Mouse (Mus musculus): Measurements from ENCODE around the gene Hoxb4.

Gene Hoxb4

GRCm38 (mm10) chr11:96317608-96318367 lies at the start of gene Hoxb4:
Hoxb4 (plus strand) TSS chr11:96318267.
- DNase-seq (ENCODE audit: low read depth), result no peak

- DNase-seq (ENCODE audit: low read depth), result no peak
These were observed 48.2 kb upstream of the Hoxb4 start for GRCm38 (mm10) chr11:96269869-96270268.

- DNase-seq (ENCODE audit: low read depth), result no peak
These were observed 47.0 kb upstream of the Hoxb4 start, which contains the start of gene Hoxb9 for GRCm38 (mm10) chr11:96270996-96271540. Hoxb9 (plus strand) TSS chr11:96271457.

GRCm38 (mm10) chr11:96271541-96272011 lies 46.5 kb upstream of the Hoxb4 start:
- DNase-seq (ENCODE audit: low read depth), result no peak

- DNase-seq (ENCODE audit: low read depth), result no peak
These were observed 45.8 kb upstream of the Hoxb4 start for GRCm38 (mm10) chr11:96272024-96272921.

- DNase-seq (ENCODE audit: low read depth), result no peak
These were observed 43.6 kb upstream of the Hoxb4 start for GRCm38 (mm10) chr11:96274428-96274827.

GRCm38 (mm10) chr11:96275896-96276295 lies 42.2 kb upstream of the Hoxb4 start:
- no peak for DNase-seq (ENCODE audit: low read depth)

GRCm38 (mm10) chr11:96277151-96278044 lies 40.7 kb upstream of the Hoxb4 start:
- DNase-seq (ENCODE audit: low read depth), result no peak

GRCm38 (mm10) chr11:96278324-96278723 lies 39.7 kb upstream of the Hoxb4 start:
- no peak for DNase-seq (ENCODE audit: low read depth)

GRCm38 (mm10) chr11:96278773-96279172 lies 39.3 kb upstream of the Hoxb4 start:
- peak; percentile 72 for DNase-seq (ENCODE audit: low read depth)

GRCm38 (mm10) chr11:96279421-96280233 lies 38.4 kb upstream of the Hoxb4 start:
- no peak for DNase-seq (ENCODE audit: low read depth)

- DNase-seq (ENCODE audit: low read depth), result no peak
These were observed 37.4 kb upstream of the Hoxb4 start for GRCm38 (mm10) chr11:96280399-96281378.

GRCm38 (mm10) chr11:96281396-96281795 lies 36.7 kb upstream of the Hoxb4 start:
- DNase-seq (ENCODE audit: low read depth), result no peak

- no peak for DNase-seq (ENCODE audit: low read depth)
These were observed 36.1 kb upstream of the Hoxb4 start, which contains the start of gene Hoxb8 for GRCm38 (mm10) chr11:96281855-96282570. Hoxb8 (plus strand) TSS chr11:96281905.

- no peak for DNase-seq (ENCODE audit: low read depth)
These were observed 35.2 kb upstream of the Hoxb4 start for GRCm38 (mm10) chr11:96282795-96283430.

GRCm38 (mm10) chr11:96284041-96284749 lies 33.9 kb upstream of the Hoxb4 start:
- no peak for DNase-seq (ENCODE audit: low read depth)

All from c-Kit-positive CD71-negative TER-119-negative erythroid progenitor cells, embryonic 14.5 days (primary cell).